Mouse (Mus musculus) forebrain, postnatal 0 days (tissue): ENCODE measurements around the gene Dnajc24. TPM values are rescaled to one million over a fixed set of nuclear protein-coding genes. Genes with fewer than 3 reads are reported as not detected.

ENCODE experiments used
- ATAC-seq: fragments of 200-750 bp; cut with Nextera tagmentation; 2 replicates; pipeline ENCODE4 v1.8.0; 2017; ENCODE audit warnings: mild to moderate bottlenecking, moderate library complexity
- DNase-seq: peaks from one replicate; pipeline ENCODE4 v3.0.0-alpha.2; 2015
- H3K27ac ChIP-seq: fragments of 300-500 bp; sonication (generic); 2 replicates; pipeline ENCODE4 v1.5.1; 2014; ENCODE audit warnings: low read depth, mild to moderate bottlenecking, antibody characterized with exemption, low read length, moderate library complexity, mixed read lengths
- H3K27me3 ChIP-seq: fragments of 300-500 bp; sonication (generic); 2 replicates; pipeline ENCODE4 v1.6.1; 2014; ENCODE audit warnings: mild to moderate bottlenecking, low read length, mixed read lengths; ENCODE audit not compliant: insufficient read depth
- H3K36me3 ChIP-seq: fragments of 300-500 bp; sonication (generic); 2 replicates; pipeline ENCODE4 v1.6.1; 2014; ENCODE audit warnings: mild to moderate bottlenecking, moderate library complexity; ENCODE audit not compliant: insufficient read depth
- H3K4me1 ChIP-seq: fragments of 300-500 bp; sonication (generic); 2 replicates; pipeline ENCODE4 v1.6.1; 2014; ENCODE audit warnings: antibody characterized with exemption; ENCODE audit not compliant: insufficient read depth
- H3K4me2 ChIP-seq: fragments of 300-500 bp; sonication (generic); 2 replicates; pipeline ENCODE4 v1.6.1; 2014; ENCODE audit warnings: low read depth, mild to moderate bottlenecking, moderate library complexity
- H3K4me3 ChIP-seq: fragments of 300-500 bp; sonication (generic); 2 replicates; pipeline ENCODE4 v1.5.1; 2014; ENCODE audit warnings: low read depth, low read length, mixed read lengths
- H3K9ac ChIP-seq: fragments of 300-500 bp; sonication (generic); 2 replicates; pipeline ENCODE4 v1.6.1; 2014; ENCODE audit warnings: mild to moderate bottlenecking
- H3K9me3 ChIP-seq: fragments of 300-500 bp; sonication (generic); 2 replicates; pipeline ENCODE4 v1.6.1; 2016; ENCODE audit warnings: low read length
- CTCF ChIP-seq: sonication (generic); IDR thresholded peaks from 2 replicates; pipeline ENCODE4 v1.5.1; 2016; ENCODE audit warnings: antibody characterized with exemption, control low read depth, low read depth
- WGBS: fragments of 180-500 bp; shearing (Covaris S2); extraction: QIAGEN DNeasy Blood & Tissue Kit; methylation state at CpG from one replicate; pipeline ENCODE4 v1.1.7; 2014; 5-methylcytosine and 5-hydroxymethylcytosine counted together
- microRNA-seq, 2 experiments: library from miRNA; unstranded; fragments of <30 nt; microRNA quantifications; one replicate each; pipeline ENCODE4; 2016
- polyA plus RNA-seq: library from polyadenylated mRNA; unstranded; fragments of >200 nt; fragmentation: Nextera tagmentation; extraction: Ambion mirVana; gene quantifications from 2 replicates; pipeline ENCODE4 v1.2.1, GENCODE M21; 2015
- total RNA-seq: library from RNA; depleted of rRNA; stranded (reverse); fragments of >200 nt; gene quantifications from 2 replicates; pipeline ENCODE4 v1.2.3, GENCODE M21; 2014; rRNA removed

Dnajc24 gene
- total and polyA plus RNA-seq, 2 experiments from 2014 or later = 21.1 to 25.3 TPM

DNA sequence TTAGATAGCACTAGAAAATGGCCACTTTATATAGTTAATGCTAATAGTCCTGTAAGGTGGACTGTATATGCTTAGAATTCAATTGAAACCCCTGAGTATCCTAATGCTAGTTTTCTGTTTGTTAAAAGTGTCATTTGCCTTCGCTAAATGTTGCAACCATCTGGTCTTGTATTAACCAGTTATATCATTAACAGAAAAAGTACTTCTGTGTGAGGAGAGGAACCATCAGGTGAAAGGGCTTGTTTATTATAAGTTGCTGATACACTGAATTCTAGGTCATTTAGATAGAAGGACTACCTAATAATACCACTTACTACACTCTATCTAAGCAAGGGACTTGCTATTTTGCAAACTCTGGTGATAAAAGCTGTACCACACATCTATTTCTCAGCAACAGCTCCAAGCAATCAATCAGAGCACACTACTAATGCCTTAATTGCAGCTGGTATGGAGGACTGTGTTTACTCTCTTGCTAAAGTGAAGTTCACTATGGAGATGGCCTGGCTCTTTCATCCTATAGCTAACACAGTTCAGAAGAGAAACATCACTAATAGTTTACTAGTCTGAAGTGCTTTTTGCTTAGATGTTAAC lies 51.9 kb downstream of the Dnajc24 start:
- Histone ChIP-seq H3K9me3 (no peaks in the 10 kb centered on the region), H3K9ac (no peak overlapping the region), H3K27ac (no peak overlapping the region), H3K36me3 (no peaks in the 10 kb centered on the region), H3K4me2 (no peak overlapping the region), H3K27me3 (no peaks in the 10 kb centered on the region), H3K4me3 (no peak overlapping the region), H3K4me1 (no peaks in the 10 kb centered on the region)
- ATAC-seq = no peak
- DNase-seq = no peak
- 83% methylated on average over 1 of the region's 1 CpGs for WGBS
- no peak for TF ChIP-seq CTCF

DNA sequence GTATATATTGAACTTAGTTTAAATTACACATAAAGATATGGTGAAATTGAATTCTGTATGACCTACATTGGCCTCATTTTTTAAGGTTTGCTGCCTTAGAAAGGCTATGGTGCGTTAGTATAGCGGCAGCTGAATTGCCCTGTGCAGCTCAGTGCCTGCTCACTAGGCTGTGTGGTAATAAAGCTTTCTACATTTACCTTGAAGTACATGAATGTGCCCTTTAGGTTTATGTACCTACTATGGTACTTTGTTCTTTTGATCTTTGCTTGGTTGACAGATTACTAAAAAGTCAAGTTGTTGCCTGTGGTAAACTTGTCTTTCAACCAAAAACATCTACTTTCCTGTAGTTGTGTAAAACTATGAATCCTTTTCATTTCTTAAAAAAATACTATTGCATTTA lies 53.2 kb downstream of the Dnajc24 start:
- H3K4me3 ChIP-seq = no peak overlapping the region
- 93% methylated on average over 2 of the region's 2 CpGs for WGBS
- H3K4me2 ChIP-seq = no peak overlapping the region
- DNase-seq = no peak
- ATAC-seq = no peak
- no peaks in the 10 kb centered on the region for H3K36me3 ChIP-seq
- TF ChIP-seq CTCF = no peak
- H3K9me3 ChIP-seq = no peaks in the 10 kb centered on the region
- H3K4me1 ChIP-seq = no peaks in the 10 kb centered on the region
- H3K27me3 ChIP-seq = no peaks in the 10 kb centered on the region
- H3K9ac ChIP-seq = no peak overlapping the region
- H3K27ac ChIP-seq = no peak overlapping the region

DNA sequence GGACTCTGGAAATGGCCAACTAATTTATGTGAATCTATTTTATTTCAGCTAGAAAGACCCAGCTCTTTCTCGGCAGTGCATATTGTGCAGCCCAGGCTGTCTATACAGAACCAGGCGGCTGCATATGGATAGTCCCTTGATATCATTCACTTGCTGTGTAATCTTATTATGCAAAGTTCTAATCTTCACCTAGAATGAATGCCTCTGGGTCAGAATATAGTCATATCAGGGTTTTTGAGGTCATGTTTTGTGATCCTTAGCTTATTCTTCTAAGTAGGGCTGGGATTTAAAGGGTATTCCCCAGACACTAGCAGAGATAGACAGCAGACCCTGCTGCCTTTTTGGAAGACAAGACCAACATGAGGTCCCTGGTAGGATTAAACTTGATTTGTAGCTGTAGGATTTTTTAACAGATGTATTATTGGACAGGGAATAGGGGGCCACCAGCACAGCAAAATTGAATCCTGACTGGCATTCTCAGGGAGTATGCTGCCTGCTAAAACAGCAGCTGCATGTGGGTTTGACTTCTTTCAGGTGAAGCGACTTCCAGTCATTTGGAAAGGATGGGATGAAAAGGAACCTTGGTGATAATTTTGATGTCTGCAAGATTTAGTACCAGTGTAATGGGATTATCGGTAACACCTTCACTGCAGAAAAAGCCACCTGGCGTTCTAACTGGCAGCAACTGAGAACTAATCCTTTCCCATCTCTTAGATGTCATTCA lies 85.6 kb downstream of the Dnajc24 start:
- no peak for DNase-seq
- H3K27ac ChIP-seq = no peak overlapping the region
- H3K9ac ChIP-seq = no peak overlapping the region
- no peaks in the 10 kb centered on the region for H3K9me3 ChIP-seq
- no peaks in the 10 kb centered on the region for H3K36me3 ChIP-seq
- no peaks in the 10 kb centered on the region for H3K4me1 ChIP-seq
- 57% methylated on average over 5 of the region's 5 CpGs for WGBS
- ATAC-seq = no peak
- no peak overlapping the region for H3K4me3 ChIP-seq
- H3K27me3 ChIP-seq = no peaks in the 10 kb centered on the region
- no peak for TF ChIP-seq CTCF
- no peak overlapping the region for H3K4me2 ChIP-seq

Small RNA genes within 50 kb of the gene (microRNA-seq; reads per million reads assigned to microRNA genes)
- gene Gm22002 = 0 reads per million in 2 experiments

Other genes with a start within 250 kb of the Dnajc24 start
- 27.4 and 34.0 TPM in 2 replicates for gene Elp4, start 99.0 kb downstream of the Dnajc24 start, total RNA-seq
- gene Elp4, start 99.0 kb downstream of the Dnajc24 start, polyA plus RNA-seq = 23.4 and 25.6 TPM in 2 replicates
- 47.5 and 61.3 TPM in 2 replicates for gene Immp1l, start 98.9 kb downstream of the Dnajc24 start, total RNA-seq
- 114 and 123 TPM in 2 replicates for gene Immp1l, start 98.9 kb downstream of the Dnajc24 start, polyA plus RNA-seq